Mouse (Mus musculus): ENCODE measurements around the gene Vtn.
A peak's percentile ranks its signal among the peaks of the same experiment; 100 is the strongest.

Vtn gene

DNA sequence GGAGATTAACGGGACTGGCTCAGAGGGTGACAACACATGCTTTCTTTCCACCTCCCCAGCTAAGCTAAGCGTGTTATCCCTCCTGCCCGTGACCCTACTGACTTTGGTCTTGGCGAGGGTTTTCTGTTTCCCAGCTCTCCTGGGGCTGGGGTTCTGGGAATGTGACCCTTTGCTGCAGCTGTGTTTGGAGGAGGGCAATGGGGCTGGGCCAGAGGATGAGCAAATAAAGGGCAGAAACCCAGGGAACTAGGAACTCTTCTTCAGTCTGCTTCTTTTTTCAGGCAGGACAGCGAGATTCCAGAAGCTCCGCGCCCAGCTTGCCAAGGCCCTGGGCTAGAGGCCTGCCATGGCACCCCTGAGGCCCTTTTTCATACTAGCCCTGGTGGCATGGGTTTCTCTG lies at the start of gene Vtn:
Gene Vtn (plus strand): TSS at position 88 of the 400 bp plus-strand sequence.
- no peak for DNase-seq

- no peak for DNase-seq
Observed at GRCm38 (mm10) chr11:78450337-78450736, 48.6 kb upstream of the Vtn start.

- peak; percentile 74 for DNase-seq
Observed at GRCm38 (mm10) chr11:78453675-78454074, 45.2 kb upstream of the Vtn start.

DNA sequence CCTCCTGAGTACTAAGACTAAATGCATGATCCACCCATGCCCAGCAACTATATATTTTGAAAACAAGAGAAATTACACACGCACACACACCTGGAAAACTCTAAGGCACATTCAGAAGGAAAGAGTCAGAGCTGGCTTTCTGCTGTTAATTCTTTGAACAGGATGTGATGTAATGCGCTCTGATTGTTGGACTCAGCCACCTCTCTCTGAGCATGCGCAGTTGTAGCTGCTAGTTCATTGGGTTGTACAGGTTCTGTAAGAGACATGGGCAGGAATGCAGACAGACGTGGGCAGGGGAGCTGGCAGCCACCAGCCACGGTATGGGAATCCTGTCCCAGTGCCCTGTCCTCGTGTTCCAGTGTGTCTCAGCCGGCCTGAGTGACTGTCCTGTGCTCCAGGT lies 44.6 kb upstream of the Vtn start:
- no peak for DNase-seq

DNA sequence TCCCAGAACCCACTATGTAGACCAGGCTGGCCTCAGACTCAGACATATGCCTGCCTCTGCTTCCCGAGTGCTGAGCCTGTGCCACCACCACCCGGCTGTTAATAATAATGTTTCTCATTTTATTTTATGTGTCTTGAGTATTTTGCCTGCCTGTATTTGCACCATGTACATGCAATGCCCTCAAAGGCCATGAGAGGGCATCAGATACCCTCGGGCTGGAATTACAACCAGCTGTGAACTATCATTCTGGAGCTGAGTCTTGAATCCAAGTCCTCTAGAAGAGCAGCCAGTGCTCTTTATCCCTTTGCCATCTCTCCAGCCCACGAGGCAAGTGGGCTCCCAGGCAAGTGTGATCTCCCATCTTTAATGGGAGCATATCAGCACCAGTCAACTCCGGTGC lies 43.6 kb upstream of the Vtn start:
- DNase-seq: peak; percentile 65

DNA sequence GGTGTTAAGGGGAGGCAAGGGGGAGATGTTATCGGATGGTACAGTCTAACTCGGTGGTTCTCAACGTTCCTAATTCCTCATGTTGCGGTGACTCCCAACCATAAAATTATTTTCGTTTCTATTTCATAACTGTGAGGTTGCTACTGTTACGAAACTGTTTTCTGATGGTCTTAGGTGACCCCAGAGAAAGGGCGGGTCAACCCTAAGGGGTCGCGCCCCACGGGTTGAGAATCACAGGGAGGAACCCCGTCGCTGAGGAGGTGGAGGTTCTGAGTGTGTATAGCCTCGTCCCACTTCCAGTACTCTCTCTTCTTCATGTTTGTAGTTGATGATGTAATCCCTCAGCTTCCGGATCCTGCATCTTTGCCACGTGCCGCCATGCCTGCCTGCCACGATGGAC lies 40.2 kb upstream of the Vtn start:
- no peak for DNase-seq

DNA sequence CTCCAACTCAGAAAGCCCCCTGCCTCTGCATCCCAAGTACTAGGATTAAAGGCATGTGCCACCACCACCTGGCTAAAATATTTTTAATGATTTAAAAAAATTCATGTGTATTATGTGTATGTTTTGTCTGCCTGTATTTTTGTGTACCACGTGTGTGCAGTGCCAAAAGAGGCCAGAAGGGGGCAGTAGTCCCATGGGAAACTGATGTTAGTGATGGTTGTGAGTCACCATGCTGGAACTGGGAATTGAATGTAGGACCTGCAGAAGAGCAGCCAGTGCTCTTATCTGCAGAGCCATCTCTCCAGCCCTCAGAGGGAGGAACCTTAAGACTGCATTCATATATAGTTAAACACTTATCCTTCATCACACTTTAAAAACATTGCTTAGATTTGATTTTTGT lies 37.0 kb upstream of the Vtn start:
- no peak for DNase-seq

- no peak for DNase-seq
Observed at GRCm38 (mm10) chr11:78462669-78463068, 36.2 kb upstream of the Vtn start.

GRCm38 (mm10) chr11:78463286-78464036 lies 35.4 kb upstream of the Vtn start:
- DNase-seq: no peak

DNA sequence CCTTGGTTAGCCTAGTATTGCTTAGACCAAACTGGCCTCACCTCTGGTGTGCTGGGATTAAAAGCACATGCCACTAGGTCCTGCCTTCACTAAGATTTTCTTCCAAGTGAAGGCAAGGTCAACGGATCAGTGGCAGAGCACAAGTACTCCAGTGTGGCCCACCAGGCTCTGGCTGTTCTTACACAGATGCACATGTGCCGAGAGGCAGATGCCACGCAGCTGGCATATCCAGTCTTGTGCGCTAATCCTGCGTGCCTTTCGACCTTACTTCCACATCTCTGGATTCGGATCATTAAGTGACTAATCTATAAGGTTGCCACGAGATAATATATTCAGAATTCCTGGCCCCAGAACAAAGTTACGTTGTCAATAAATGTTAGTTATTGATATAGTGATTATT lies 33.8 kb upstream of the Vtn start:
- DNase-seq: no peak

- DNase-seq: peak; percentile 90
Observed at GRCm38 (mm10) chr11:78465568-78466180, 33.2 kb upstream of the Vtn start, which contains the start of gene Slc46a1. Slc46a1 (plus strand) TSS chr11:78465697.

DNA sequence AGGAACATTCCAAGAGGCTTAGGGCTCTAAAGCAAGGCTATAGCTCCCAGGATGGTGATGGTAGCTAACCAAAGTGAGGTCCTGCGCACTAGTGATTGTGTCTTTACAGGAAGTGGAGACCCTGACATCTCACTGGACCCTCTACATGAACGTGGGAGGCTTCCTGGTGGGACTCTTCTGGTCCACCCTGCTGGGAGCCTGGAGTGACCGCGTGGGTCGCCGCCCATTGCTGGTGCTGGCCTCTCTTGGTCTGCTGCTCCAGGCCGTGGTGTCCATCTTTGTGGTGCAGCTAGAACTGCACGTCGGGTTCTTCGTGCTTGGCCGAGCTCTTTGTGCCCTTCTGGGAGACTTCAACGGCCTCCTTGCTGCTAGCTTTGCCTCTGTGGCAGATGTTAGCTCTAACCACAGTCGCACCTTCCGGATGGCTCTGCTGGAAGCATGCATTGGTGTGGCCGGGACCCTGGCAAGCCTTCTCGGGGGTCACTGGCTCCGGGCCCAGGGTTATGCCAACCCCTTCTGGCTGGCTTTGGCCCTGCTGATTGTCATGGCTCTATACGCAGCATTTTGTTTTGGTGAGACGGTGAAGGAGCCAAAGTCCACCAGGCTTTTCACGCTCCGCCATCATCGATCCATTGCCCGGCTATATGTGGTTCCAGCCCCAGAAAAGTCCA lies 32.5 kb upstream of the Vtn start:
- no peak for DNase-seq

- no peak for DNase-seq
Observed at GRCm38 (mm10) chr11:78467515-78467914, 31.4 kb upstream of the Vtn start.

- no peak for DNase-seq
Observed at GRCm38 (mm10) chr11:78467932-78468331, 31.0 kb upstream of the Vtn start.

GRCm38 (mm10) chr11:78471326-78472103 lies 27.4 kb upstream of the Vtn start:
- DNase-seq: no peak

GRCm38 (mm10) chr11:78475289-78475688 lies 23.6 kb upstream of the Vtn start:
- DNase-seq: no peak

DNA sequence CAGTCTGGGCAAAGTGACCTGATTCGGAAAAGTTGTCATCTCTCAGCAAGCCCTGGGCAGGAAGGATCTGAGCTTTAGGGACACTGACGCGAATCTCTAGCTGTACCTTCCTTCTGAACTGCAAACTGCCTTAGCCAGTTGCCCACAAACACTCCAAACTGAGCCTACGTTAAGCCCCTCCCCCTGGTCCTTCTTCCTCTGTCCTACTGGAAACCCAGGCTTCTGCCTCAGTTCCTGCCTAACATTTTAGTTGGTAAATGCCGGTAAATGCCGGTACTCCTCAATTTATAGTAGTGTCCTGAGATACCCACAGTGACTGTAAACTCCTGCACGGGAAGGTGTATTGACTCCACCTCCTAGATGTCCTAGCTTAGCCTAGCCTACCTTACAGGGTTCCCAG lies 15.3 kb upstream of the Vtn start:
- DNase-seq: no peak

GRCm38 (mm10) chr11:78488168-78488567 lies 10.7 kb upstream of the Vtn start:
- peak; percentile 75 for DNase-seq

- no peak for DNase-seq
Observed at GRCm38 (mm10) chr11:78490781-78491241, 8.1 kb upstream of the Vtn start.

DNA sequence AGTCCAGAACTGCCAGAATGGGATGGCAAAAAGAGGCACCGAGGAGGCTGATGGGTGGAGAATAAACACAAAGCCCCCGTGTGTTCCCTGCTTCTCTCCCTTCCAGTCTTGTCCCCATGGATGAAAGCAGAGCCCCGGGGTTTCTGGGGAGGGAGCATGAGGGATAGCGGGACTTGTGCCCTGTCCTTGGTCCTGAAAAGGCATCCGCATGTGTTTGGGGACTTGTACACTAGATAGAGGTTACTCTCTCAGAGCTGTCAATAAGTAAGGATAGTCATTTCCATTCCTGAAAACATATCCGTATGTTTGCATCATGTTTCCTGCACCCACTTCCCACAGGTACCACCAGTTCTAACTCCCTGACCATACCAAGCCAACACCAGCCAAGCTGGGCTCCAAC lies 3.0 kb upstream of the Vtn start:
- DNase-seq: no peak

DNA sequence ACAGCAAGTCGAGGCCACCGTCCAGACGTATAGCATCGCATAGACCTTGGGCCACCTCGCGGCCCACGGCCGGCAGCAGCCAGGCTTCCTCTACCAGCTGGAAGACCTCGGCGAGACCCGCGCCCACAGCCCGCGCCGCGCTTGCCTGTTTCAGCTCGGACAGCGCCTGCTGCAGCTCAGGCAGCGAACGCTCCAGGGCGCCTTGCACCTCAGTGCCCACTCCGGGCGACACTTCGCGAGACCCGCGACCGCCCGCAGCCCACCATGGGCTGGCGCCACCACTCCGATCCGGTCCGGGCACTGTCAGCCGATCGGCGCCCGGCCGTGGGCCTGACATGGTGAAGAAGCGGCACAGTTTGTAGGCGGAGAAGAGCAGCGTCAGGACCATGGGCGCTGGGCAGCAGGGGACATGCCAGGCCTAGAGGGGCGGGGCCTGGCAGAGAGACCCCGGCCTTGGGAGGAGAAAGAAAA lies 1.8 kb upstream of the Vtn start:
- DNase-seq: no peak

DNA sequence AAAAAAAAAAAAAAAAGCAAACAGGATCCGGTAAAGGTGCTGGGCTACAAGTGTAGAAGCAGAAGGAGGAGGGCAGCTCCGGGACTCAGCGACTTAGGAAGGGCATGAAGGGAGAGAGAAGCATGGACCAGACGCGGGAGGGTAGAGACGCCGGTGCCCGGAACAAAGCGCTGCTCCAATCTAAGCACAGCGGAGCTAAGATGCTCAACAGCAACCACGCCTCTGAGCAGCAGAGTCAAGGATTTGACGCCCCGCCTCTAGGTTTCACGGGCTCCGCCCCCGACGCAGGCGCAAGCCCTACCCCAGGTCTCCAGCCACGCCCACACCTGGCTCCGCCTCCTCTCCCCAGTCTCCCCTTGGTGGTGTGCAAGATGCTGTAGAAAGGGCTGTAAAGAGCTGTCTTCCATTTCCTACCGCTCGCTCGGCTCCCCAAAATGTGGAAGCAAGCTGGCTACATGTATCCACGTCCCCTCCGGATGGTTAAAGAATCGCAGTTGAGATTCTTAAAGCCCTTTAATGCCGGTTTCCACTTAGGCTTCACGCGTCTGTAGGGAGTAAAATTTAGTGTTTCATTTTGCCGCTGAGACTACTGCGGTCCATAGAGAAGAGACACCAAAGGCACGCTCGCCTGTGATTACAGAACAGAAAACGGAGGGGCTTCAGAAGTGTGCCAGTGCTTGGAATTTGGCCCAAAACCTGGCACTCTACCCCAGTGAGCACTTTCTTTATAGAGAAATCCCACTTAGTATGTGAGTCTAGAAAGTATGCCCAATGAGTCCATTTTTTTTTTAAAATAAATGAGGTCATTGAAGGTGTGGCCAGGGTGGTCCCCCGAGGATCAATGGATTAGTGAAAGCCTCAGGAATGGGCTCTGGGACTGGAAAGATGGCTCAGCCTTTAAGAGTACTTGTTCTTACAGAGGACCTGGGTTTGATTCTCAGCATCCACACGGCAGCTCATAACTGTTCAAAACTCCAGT lies 1.1 kb upstream of the Vtn start, which contains the start of gene Sarm1:
Gene Sarm1 (minus strand): TSS at position 211 of the 979 bp plus-strand sequence.
- peak; percentile 94 for DNase-seq

All from kidney, adult 9 months (tissue).